Mouse (Mus musculus) adrenal gland, adult (tissue): ENCODE data around the gene Etl4.
A peak's percentile ranks its signal among the peaks of the same experiment; 100 is the strongest.
"Not testable (repeated sequence)": the region's sequence is repeated elsewhere in the genome, so short reads cannot be mapped to it uniquely, and the experiment has no call there.

Experiments
- DNase-seq, 2 experiments: peaks; one replicate each; pipeline ENCODE4 v3.0.0; 2022 to 2023; ENCODE audit warnings: low spot score in 1 of 2; ENCODE audit not compliant: inconsistent age in 2 of 2

Etl4 gene

GRCm38 (mm10) chr2:20167073-20167472 is 257.5 kb downstream of the Etl4 start:
- DNase-seq, result peak in 1 of 2 experiments; percentile 25

- peak in 1 of 2 experiments; percentile 32 for DNase-seq
Observed at GRCm38 (mm10) chr2:20167566-20167965, 258.0 kb downstream of the Etl4 start.

- no peak for DNase-seq
Observed at GRCm38 (mm10) chr2:20168156-20168555, 258.6 kb downstream of the Etl4 start.

GRCm38 (mm10) chr2:20176456-20177184 is 267.0 kb downstream of the Etl4 start:
- DNase-seq, result not testable (repeated sequence)

- DNase-seq, result not testable (repeated sequence)
Observed at GRCm38 (mm10) chr2:20177236-20177635, 267.7 kb downstream of the Etl4 start.

GRCm38 (mm10) chr2:20180561-20180960 is 271.0 kb downstream of the Etl4 start:
- not testable (repeated sequence) for DNase-seq

GRCm38 (mm10) chr2:20187223-20187622 is 277.6 kb downstream of the Etl4 start:
- not testable (repeated sequence) for DNase-seq

- no peak for DNase-seq
Observed at GRCm38 (mm10) chr2:20203011-20203410, 293.4 kb downstream of the Etl4 start.

- DNase-seq, result no peak
Observed at GRCm38 (mm10) chr2:20206647-20207046, 297.1 kb downstream of the Etl4 start.

GRCm38 (mm10) chr2:20208683-20209194 is 299.2 kb downstream of the Etl4 start:
- DNase-seq, result no peak

- no peak for DNase-seq
Observed at GRCm38 (mm10) chr2:20209359-20209758, 299.8 kb downstream of the Etl4 start.

- no peak for DNase-seq
Observed at GRCm38 (mm10) chr2:20216275-20216674, 306.7 kb downstream of the Etl4 start.

- no peak for DNase-seq
Observed at GRCm38 (mm10) chr2:20216686-20217437, 307.3 kb downstream of the Etl4 start.

- no peak for DNase-seq
Observed at GRCm38 (mm10) chr2:20231371-20231770, 321.8 kb downstream of the Etl4 start.

- no peak for DNase-seq
Observed at GRCm38 (mm10) chr2:20248043-20248664, 338.6 kb downstream of the Etl4 start.

GRCm38 (mm10) chr2:20249403-20249802 is 339.8 kb downstream of the Etl4 start:
- no peak for DNase-seq

- peak; percentile 22 to 76 for DNase-seq
Observed at GRCm38 (mm10) chr2:20276124-20276523, 366.5 kb downstream of the Etl4 start.

- DNase-seq, result no peak
Observed at GRCm38 (mm10) chr2:20281903-20282302, 372.3 kb downstream of the Etl4 start.

GRCm38 (mm10) chr2:20284425-20284824 is 374.8 kb downstream of the Etl4 start:
- no peak for DNase-seq

- no peak for DNase-seq
Observed at GRCm38 (mm10) chr2:20290982-20291740, 381.6 kb downstream of the Etl4 start.

- no peak for DNase-seq
Observed at GRCm38 (mm10) chr2:20291741-20292110, 382.1 kb downstream of the Etl4 start.
